27 mouse cellular contexts compared by ENCODE assay signal in genomic region chr8:35280741-35281140, GRCm38 (mm10).
"Had no signal": no experiment of that assay in that cellular context is flagged by ENCODE, and none has a peak within 500 bp of the region (broad histone marks: within the 10 kb centered on the region; RNA-seq: fewer than 3 reads in every experiment).

No protein-coding gene starts in this region.

- DNase-seq: cerebellum, adult 8-10 months; cerebellum, adult 9-10 months; cerebellum, adult 9-11 months; cerebellum, postnatal 10 days; cerebellum, postnatal 14 days; cerebellum, postnatal 25 days; cerebellum, postnatal 36 days; embryo, embryonic 11 days; forebrain, postnatal 0 days; gastrocnemius, adult 2 months; gastrocnemius, postnatal 10 days; gastrocnemius, postnatal 14 days; gastrocnemius, postnatal 25 days; gastrocnemius, postnatal 36 days; heart, adult 18-20 months; heart, adult 2 months had no signal

- H3K9ac ChIP-seq: embryonic facial prominence, embryonic 12.5 days; embryonic facial prominence, embryonic 13.5 days; embryonic facial prominence, embryonic 15.5 days; forebrain, embryonic 12.5 days; forebrain, embryonic 13.5 days; forebrain, embryonic 15.5 days; forebrain, postnatal 0 days had no signal

- ATAC-seq: forebrain, embryonic 13.5 days; forebrain, embryonic 14.5 days; forebrain, embryonic 15.5 days; forebrain, embryonic 16.5 days; forebrain, postnatal 0 days had no signal

- H3K9me3 ChIP-seq: embryonic facial prominence, embryonic 10.5 days; embryonic facial prominence, embryonic 12.5 days; embryonic facial prominence, embryonic 13.5 days; embryonic facial prominence, embryonic 15.5 days; forebrain, embryonic 10.5 days; forebrain, embryonic 12.5 days; forebrain, embryonic 13.5 days; forebrain, embryonic 15.5 days had no signal

- H3K27ac ChIP-seq: embryonic facial prominence, embryonic 10.5 days; embryonic facial prominence, embryonic 12.5 days; embryonic facial prominence, embryonic 13.5 days; embryonic facial prominence, embryonic 15.5 days; forebrain, embryonic 10.5 days; forebrain, embryonic 12.5 days; forebrain, embryonic 13.5 days; forebrain, embryonic 15.5 days; gastrocnemius, adult 2 months; heart, adult 2 months had no signal

- H3K4me2 ChIP-seq: embryonic facial prominence, embryonic 12.5 days; embryonic facial prominence, embryonic 13.5 days; embryonic facial prominence, embryonic 15.5 days; forebrain, embryonic 12.5 days; forebrain, embryonic 13.5 days; forebrain, embryonic 15.5 days had no signal

- H3K4me1 ChIP-seq: embryonic facial prominence, embryonic 12.5 days; embryonic facial prominence, embryonic 15.5 days had no signal

- H3K27me3 ChIP-seq: embryonic facial prominence, embryonic 12.5 days; embryonic facial prominence, embryonic 13.5 days; embryonic facial prominence, embryonic 15.5 days; forebrain, embryonic 12.5 days; forebrain, embryonic 13.5 days; forebrain, embryonic 15.5 days had no signal

- H3K36me3 ChIP-seq: embryonic facial prominence, embryonic 10.5 days; embryonic facial prominence, embryonic 12.5 days; embryonic facial prominence, embryonic 13.5 days; embryonic facial prominence, embryonic 15.5 days; forebrain, embryonic 10.5 days; forebrain, embryonic 12.5 days; forebrain, embryonic 15.5 days had no signal

- H3K4me3 ChIP-seq: embryonic facial prominence, embryonic 10.5 days; embryonic facial prominence, embryonic 12.5 days; embryonic facial prominence, embryonic 13.5 days; embryonic facial prominence, embryonic 15.5 days; erythroblast, embryonic 14.5 days; forebrain, embryonic 10.5 days; forebrain, embryonic 12.5 days; forebrain, embryonic 13.5 days; forebrain, embryonic 15.5 days; gastrocnemius, adult 2 months; heart, adult 2 months had no signal
